Mouse (Mus musculus): ENCODE measurements around the gene Olfr56.

The Olfr56 gene

GRCm38 (mm10) chr11:49091171-49091570 is 112.5 kb downstream of the Olfr56 start:
- DNase-seq (ENCODE audit: extremely low read depth, low read depth, low spot score) = no peak

- no peak for DNase-seq (ENCODE audit: extremely low read depth, low read depth, low spot score)
These were observed 113.4 kb downstream of the Olfr56 start for GRCm38 (mm10) chr11:49092053-49092586.

GRCm38 (mm10) chr11:49092786-49093185 is 114.1 kb downstream of the Olfr56 start:
- no peak for DNase-seq (ENCODE audit: extremely low read depth, low read depth, low spot score)

- DNase-seq (ENCODE audit: extremely low read depth, low read depth, low spot score) = no peak
These were observed 115.4 kb downstream of the Olfr56 start for GRCm38 (mm10) chr11:49093861-49094660.

GRCm38 (mm10) chr11:49095367-49095766 is 116.7 kb downstream of the Olfr56 start:
- no peak for DNase-seq (ENCODE audit: extremely low read depth, low read depth, low spot score)

GRCm38 (mm10) chr11:49100409-49100808 is 121.7 kb downstream of the Olfr56 start:
- DNase-seq (ENCODE audit: extremely low read depth, low read depth, low spot score) = no peak

GRCm38 (mm10) chr11:49101500-49101899 is 122.8 kb downstream of the Olfr56 start:
- DNase-seq (ENCODE audit: extremely low read depth, low read depth, low spot score) = no peak

- DNase-seq (ENCODE audit: extremely low read depth, low read depth, low spot score) = no peak
These were observed 124.5 kb downstream of the Olfr56 start for GRCm38 (mm10) chr11:49103047-49103693.

- no peak for DNase-seq (ENCODE audit: extremely low read depth, low read depth, low spot score)
These were observed 127.1 kb downstream of the Olfr56 start for GRCm38 (mm10) chr11:49105752-49106151.

GRCm38 (mm10) chr11:49107650-49108537 is 129.2 kb downstream of the Olfr56 start:
- no peak for DNase-seq (ENCODE audit: extremely low read depth, low read depth, low spot score)

GRCm38 (mm10) chr11:49108833-49109232 is 130.1 kb downstream of the Olfr56 start:
- no peak for DNase-seq (ENCODE audit: extremely low read depth, low read depth, low spot score)

- no peak for DNase-seq (ENCODE audit: extremely low read depth, low read depth, low spot score)
These were observed 132.3 kb downstream of the Olfr56 start for GRCm38 (mm10) chr11:49111000-49111399.

GRCm38 (mm10) chr11:49112624-49113219 is 134.0 kb downstream of the Olfr56 start:
- no peak for DNase-seq (ENCODE audit: extremely low read depth, low read depth, low spot score)

- no peak for DNase-seq (ENCODE audit: extremely low read depth, low read depth, low spot score)
These were observed 135.5 kb downstream of the Olfr56 start for GRCm38 (mm10) chr11:49114158-49114557.

GRCm38 (mm10) chr11:49114774-49115173 is 136.1 kb downstream of the Olfr56 start, which contains the start of gene Olfr1396:
Olfr1396 (minus strand) TSS chr11:49114874.
- DNase-seq (ENCODE audit: extremely low read depth, low read depth, low spot score) = no peak

- no peak for DNase-seq (ENCODE audit: extremely low read depth, low read depth, low spot score)
These were observed 140.9 kb downstream of the Olfr56 start for GRCm38 (mm10) chr11:49119635-49120034.

GRCm38 (mm10) chr11:49124169-49124568 is 145.5 kb downstream of the Olfr56 start:
- no peak for DNase-seq (ENCODE audit: extremely low read depth, low read depth, low spot score)

GRCm38 (mm10) chr11:49141974-49142373 is 163.3 kb downstream of the Olfr56 start, which contains the start of gene Olfr1395:
Olfr1395 (plus strand) TSS chr11:49142274.
- no peak for DNase-seq (ENCODE audit: extremely low read depth, low read depth, low spot score)

GRCm38 (mm10) chr11:49154077-49154476 is 175.4 kb downstream of the Olfr56 start, which contains the start of gene Olfr1394:
Olfr1394 (plus strand) TSS chr11:49154377.
- no peak for DNase-seq (ENCODE audit: extremely low read depth, low read depth, low spot score)
